Mouse (Mus musculus) ES-Bruce4 (cell line): ENCODE results near the gene Tram1l1. TPM values are rescaled to one million over a fixed set of nuclear protein-coding genes. Genes with fewer than 3 reads are reported as not detected.
A peak's percentile ranks its signal among the peaks of the same experiment; 100 is the strongest.
"Not testable (repeated sequence)": the region's sequence is repeated elsewhere in the genome, so short reads cannot be mapped to it uniquely, and the experiment has no call there.

Source experiments
- H3K27ac ChIP-seq: 2 replicates; pipeline ENCODE4 v1.5.1; 2012; ENCODE audit warnings: low read length, inconsistent platforms; ENCODE audit not compliant: insufficient read depth
- H3K27me3 ChIP-seq: 2 replicates; pipeline ENCODE4 v1.6.1; 2012; ENCODE audit warnings: mild to moderate bottlenecking, low read length, inconsistent platforms; ENCODE audit not compliant: control insufficient read depth, poor library complexity, insufficient read depth, severe bottlenecking
- H3K36me3 ChIP-seq: 2 replicates; pipeline ENCODE4 v1.6.1; 2012; ENCODE audit warnings: inconsistent platforms, mild to moderate bottlenecking, low read length, moderate library complexity; ENCODE audit not compliant: control insufficient read depth, poor library complexity, insufficient read depth, severe bottlenecking
- H3K4me1 ChIP-seq: one replicate; pipeline ENCODE4 v1.8.1; 2011; ENCODE audit warnings: low read length; ENCODE audit not compliant: control insufficient read depth, insufficient read depth
- H3K4me3 ChIP-seq: 2 replicates; pipeline ENCODE4 v1.5.1; 2011; ENCODE audit warnings: low read depth, mild to moderate bottlenecking, low read length
- H3K9ac ChIP-seq: 2 replicates; pipeline ENCODE4 v1.6.1; 2012; ENCODE audit warnings: low read depth, mild to moderate bottlenecking, inconsistent platforms; ENCODE audit not compliant: poor library complexity, severe bottlenecking
- H3K9me3 ChIP-seq: replicated peaks from 2 replicates; pipeline ENCODE4 v1.6.1; 2012; ENCODE audit warnings: mild to moderate bottlenecking, low read length, inconsistent platforms; ENCODE audit not compliant: control insufficient read depth, poor library complexity, insufficient read depth, severe bottlenecking
- CTCF ChIP-seq: IDR thresholded peaks from one replicate; pipeline ENCODE4 v1.8.1; 2011; ENCODE audit warnings: low read depth, low read length
- EP300 ChIP-seq: IDR thresholded peaks from 2 replicates; pipeline ENCODE4 v1.6.1; 2011; ENCODE audit warnings: low read depth, low read length; ENCODE audit not compliant: insufficient read depth
- POLR2A ChIP-seq: IDR thresholded peaks from one replicate; pipeline ENCODE4 v1.8.1; 2011; ENCODE audit warnings: low read length; ENCODE audit not compliant: insufficient read depth
- polyA plus RNA-seq: library from polyadenylated mRNA; stranded (reverse); fragments of >200 nt; gene quantifications from 2 replicates; pipeline ENCODE4 v1.2.4, GENCODE M21; 2011; ENCODE audit warnings: low read depth; ENCODE audit not compliant: missing spikeins, insufficient read depth, insufficient read length

Tram1l1 gene
- 0.76 and 1.2 TPM in 2 replicates for polyA plus RNA-seq

GRCm38 (mm10) chr3:124320821-124321576 lies at the start of gene Tram1l1:
Gene Tram1l1 (plus strand): TSS chr3:124320855.
- Histone ChIP-seq H3K4me3 (peak within 1 kb of the TSS; percentile 72), H3K9me3 (no peaks in the 10 kb centered on the region), H3K27ac (no peak within 1 kb of the TSS), H3K4me1 (no peaks in the 10 kb centered on the region), H3K9ac (no peak within 1 kb of the TSS), H3K36me3 (no peaks in the 10 kb centered on the region), H3K27me3 (peaks cover 2% of the 10 kb centered on the region; the same call in 1 of the 2 replicates)
- TF ChIP-seq CTCF = no peak
- TF ChIP-seq POLR2A = no peak
- no peak for TF ChIP-seq EP300

GRCm38 (mm10) chr3:124271229-124271628 lies 49.4 kb upstream of the Tram1l1 start:
- no peak overlapping the region for H3K27ac ChIP-seq
- H3K9me3 ChIP-seq = no peaks in the 10 kb centered on the region
- TF ChIP-seq POLR2A (no peak), EP300 (no peak), CTCF (no peak)
- no peaks in the 10 kb centered on the region for H3K27me3 ChIP-seq
- no peak overlapping the region for H3K4me3 ChIP-seq
- no peaks in the 10 kb centered on the region for H3K36me3 ChIP-seq
- no peaks in the 10 kb centered on the region for H3K4me1 ChIP-seq
- H3K9ac ChIP-seq = no peak overlapping the region

- H3K36me3 ChIP-seq = no peaks in the 10 kb centered on the region
- TF ChIP-seq CTCF (no peak), POLR2A (no peak), EP300 (no peak)
- no peaks in the 10 kb centered on the region for H3K4me1 ChIP-seq
- H3K9me3 ChIP-seq = no peaks in the 10 kb centered on the region
- no peak overlapping the region for H3K27ac ChIP-seq
- H3K27me3 ChIP-seq = no peaks in the 10 kb centered on the region
- H3K4me3 ChIP-seq = no peak overlapping the region
- no peak overlapping the region for H3K9ac ChIP-seq
These were observed 49.0 kb upstream of the Tram1l1 start for GRCm38 (mm10) chr3:124271668-124272067.

GRCm38 (mm10) chr3:124272465-124273089 lies 48.1 kb upstream of the Tram1l1 start:
- H3K4me1 ChIP-seq = no peaks in the 10 kb centered on the region
- no peak overlapping the region for H3K27ac ChIP-seq
- no peaks in the 10 kb centered on the region for H3K27me3 ChIP-seq
- H3K4me3 ChIP-seq = no peak overlapping the region
- no peaks in the 10 kb centered on the region for H3K36me3 ChIP-seq
- no peak for TF ChIP-seq CTCF
- TF ChIP-seq EP300 = no peak
- no peak for TF ChIP-seq POLR2A
- H3K9me3 ChIP-seq = no peaks in the 10 kb centered on the region
- no peak overlapping the region for H3K9ac ChIP-seq

GRCm38 (mm10) chr3:124274928-124275609 lies 45.6 kb upstream of the Tram1l1 start:
- TF ChIP-seq CTCF = peak; percentile 65
- H3K9me3 ChIP-seq = not testable (repeated sequence)

GRCm38 (mm10) chr3:124288936-124289335 lies 31.7 kb upstream of the Tram1l1 start:
- not testable (repeated sequence) for H3K9ac ChIP-seq, H3K4me3 ChIP-seq, H3K27me3 ChIP-seq, H3K9me3 ChIP-seq, H3K36me3 ChIP-seq, H3K4me1 ChIP-seq, H3K27ac ChIP-seq

More at GRCm38 (mm10) chr3:124274928-124275609, 45.6 kb upstream of the Tram1l1 start:
- H3K27ac ChIP-seq, H3K36me3 ChIP-seq, H3K27me3 ChIP-seq, H3K9ac ChIP-seq, H3K4me3 ChIP-seq, H3K4me1 ChIP-seq: not testable (repeated sequence)
